Mouse (Mus musculus) E14TG2a.4 (cell line): ENCODE data around the gene Mmel1.
A peak's percentile ranks its signal among the peaks of the same experiment; 100 is the strongest.

Experiments
- H3K27me3 ChIP-seq: 2 replicates; pipeline ENCODE4 v1.6.1; 2014; ENCODE audit warnings: low read length, control low read depth; ENCODE audit not compliant: insufficient read depth
- H3K36me3 ChIP-seq: 2 replicates; pipeline ENCODE4 v1.6.1; 2014; ENCODE audit warnings: low read length, control low read depth; ENCODE audit not compliant: insufficient read depth
- H3K4me1 ChIP-seq: replicated peaks from 2 replicates; pipeline ENCODE4 v1.6.1; 2014; ENCODE audit warnings: low read depth, low read length, control low read depth
- H3K4me3 ChIP-seq: replicated peaks from 2 replicates; pipeline ENCODE4 v1.5.1; 2014; ENCODE audit warnings: mild to moderate bottlenecking, low read length
- H3K9me3 ChIP-seq: 2 replicates; pipeline ENCODE4 v1.6.1; 2014; ENCODE audit warnings: low read length, control low read depth
- CTCF ChIP-seq: conservative IDR thresholded peaks from 2 replicates; pipeline ENCODE4 v1.5.1; 2014; ENCODE audit warnings: low read length
- NANOG ChIP-seq: IDR thresholded peaks from 2 replicates; pipeline ENCODE4 v1.6.1; 2014; ENCODE audit warnings: borderline replicate concordance, low read length, mixed read lengths
- POU5F1 ChIP-seq: IDR thresholded peaks from 2 replicates; pipeline ENCODE4 v1.6.1; 2014; ENCODE audit warnings: low read length, borderline replicate concordance

Gene Mmel1

GRCm38 (mm10) chr4:154869440-154869839 is at the start of gene Mmel1:
Gene Mmel1, plus strand, starts transcription at chr4:154869585.
- TF ChIP-seq CTCF, result no peak
- TF ChIP-seq NANOG, result no peak
- TF ChIP-seq POU5F1, result no peak
- H3K36me3 ChIP-seq, result no peaks in the 10 kb centered on the region
- H3K4me3 ChIP-seq, result no peak within 1 kb of the TSS
- H3K27me3 ChIP-seq, result peaks cover 24% of the 10 kb centered on the region
- no peaks in the 10 kb centered on the region for H3K9me3 ChIP-seq
- H3K4me1 ChIP-seq, result peaks cover 28% of the 10 kb centered on the region

- Histone ChIP-seq H3K4me3 (no peak overlapping the region), H3K27me3 (peaks cover 2% of the 10 kb centered on the region; the same call in 1 of the 2 replicates), H3K9me3 (no peaks in the 10 kb centered on the region), H3K4me1 (peaks cover 12% of the 10 kb centered on the region), H3K36me3 (no peaks in the 10 kb centered on the region)
- TF ChIP-seq POU5F1, result no peak
- peak; percentile 51 for TF ChIP-seq CTCF
- no peak for TF ChIP-seq NANOG
Measured at GRCm38 (mm10) chr4:154825662-154826061, 43.7 kb upstream of the Mmel1 start.

- Histone ChIP-seq H3K4me1 (peaks cover 12% of the 10 kb centered on the region), H3K36me3 (no peaks in the 10 kb centered on the region), H3K27me3 (peaks cover 2% of the 10 kb centered on the region; the same call in 1 of the 2 replicates), H3K9me3 (no peaks in the 10 kb centered on the region), H3K4me3 (no peak overlapping the region)
- TF ChIP-seq POU5F1 (no peak), CTCF (no peak), NANOG (no peak)
Measured at GRCm38 (mm10) chr4:154826224-154826623, 43.2 kb upstream of the Mmel1 start.

- Histone ChIP-seq H3K27me3 (peaks cover 2% of the 10 kb centered on the region; the same call in 1 of the 2 replicates), H3K4me3 (no peak overlapping the region), H3K36me3 (no peaks in the 10 kb centered on the region), H3K9me3 (no peaks in the 10 kb centered on the region), H3K4me1 (peaks cover 16% of the 10 kb centered on the region)
- TF ChIP-seq CTCF, result no peak
- no peak for TF ChIP-seq POU5F1
- TF ChIP-seq NANOG, result no peak
Measured at GRCm38 (mm10) chr4:154827181-154827580, 42.2 kb upstream of the Mmel1 start.

GRCm38 (mm10) chr4:154827861-154828610 is 41.3 kb upstream of the Mmel1 start:
- Histone ChIP-seq H3K27me3 (peaks cover 6% of the 10 kb centered on the region; the same call in 1 of the 2 replicates), H3K9me3 (no peaks in the 10 kb centered on the region), H3K36me3 (no peaks in the 10 kb centered on the region), H3K4me3 (peak overlapping the region; percentile 18; the same call in 1 of the 2 replicates), H3K4me1 (peaks cover 17% of the 10 kb centered on the region)
- TF ChIP-seq CTCF (no peak), POU5F1 (no peak), NANOG (no peak)

- TF ChIP-seq POU5F1 (no peak), NANOG (no peak), CTCF (no peak)
- peaks cover 17% of the 10 kb centered on the region for H3K4me1 ChIP-seq
- no peak overlapping the region for H3K4me3 ChIP-seq
- H3K9me3 ChIP-seq, result no peaks in the 10 kb centered on the region
- peaks cover 6% of the 10 kb centered on the region; the same call in 1 of the 2 replicates for H3K27me3 ChIP-seq
- H3K36me3 ChIP-seq, result no peaks in the 10 kb centered on the region
Measured at GRCm38 (mm10) chr4:154831915-154832573, 37.3 kb upstream of the Mmel1 start.

- no peak overlapping the region for H3K4me3 ChIP-seq
- H3K36me3 ChIP-seq, result no peaks in the 10 kb centered on the region
- H3K4me1 ChIP-seq, result peaks cover 36% of the 10 kb centered on the region
- H3K27me3 ChIP-seq, result 0 out of 2 replicates have a peak, but pooled peaks cover 3% of the 10 kb centered on the region
- TF ChIP-seq NANOG, result no peak
- TF ChIP-seq CTCF, result no peak
- TF ChIP-seq POU5F1, result no peak
- H3K9me3 ChIP-seq, result no peaks in the 10 kb centered on the region
Measured at GRCm38 (mm10) chr4:154836183-154836915, 33.0 kb upstream of the Mmel1 start.

- H3K4me3 ChIP-seq, result no peak within 1 kb of the TSS
- H3K9me3 ChIP-seq, result no peaks in the 10 kb centered on the region
- H3K27me3 ChIP-seq, result 0 out of 2 replicates have a peak, but pooled peaks cover 3% of the 10 kb centered on the region
- no peaks in the 10 kb centered on the region for H3K36me3 ChIP-seq
- peaks cover 32% of the 10 kb centered on the region for H3K4me1 ChIP-seq
- TF ChIP-seq POU5F1 (no peak), CTCF (peak; percentile 96)
Measured at GRCm38 (mm10) chr4:154837170-154837569, 32.2 kb upstream of the Mmel1 start, which contains the start of gene Ttc34. Gene Ttc34, plus strand, starts transcription at chr4:154837459.
